Mouse (Mus musculus): ENCODE measurements at regions not wholly inside any gene's neighbourhood (a gene's known extent, or its start where the extent isn't known, plus 50 kb on each side); places are given as distances from the start of the nearest gene placed in this dataset.

- WGBS, result 23% methylated on average over 4 of the region's 4 CpGs
- Histone ChIP-seq H3K9me3 (ENCODE audit: control insufficient read depth, low read length) (no peaks in the 10 kb centered on the region), H3K4me3 (ENCODE audit: low read depth, low read length) (no peak overlapping the region), H3K9ac (replicated peaks; ENCODE audit: low read depth, low read length) (no peak overlapping the region), H3K4me2 (ENCODE audit: low read depth, low read length) (no peak overlapping the region), H3K27ac (ENCODE audit: low read depth, low read length) (no peak overlapping the region), H3K36me3 (ENCODE audit: control insufficient read depth, insufficient read depth, low read length) (no peaks in the 10 kb centered on the region), H3K27me3 (ENCODE audit: control insufficient read depth, insufficient read depth, low read length) (no peaks in the 10 kb centered on the region), H3K4me1 (ENCODE audit: control insufficient read depth, insufficient read depth, low read length) (no peaks in the 10 kb centered on the region)
- peak; percentile 23; the same call in 1 of the 2 replicates for ATAC-seq (ENCODE audit: low read depth)
Measured at GRCm38 (mm10) chr13:69260972-69261371, 261.6 kb upstream of the Adcy2 start.

DNA sequence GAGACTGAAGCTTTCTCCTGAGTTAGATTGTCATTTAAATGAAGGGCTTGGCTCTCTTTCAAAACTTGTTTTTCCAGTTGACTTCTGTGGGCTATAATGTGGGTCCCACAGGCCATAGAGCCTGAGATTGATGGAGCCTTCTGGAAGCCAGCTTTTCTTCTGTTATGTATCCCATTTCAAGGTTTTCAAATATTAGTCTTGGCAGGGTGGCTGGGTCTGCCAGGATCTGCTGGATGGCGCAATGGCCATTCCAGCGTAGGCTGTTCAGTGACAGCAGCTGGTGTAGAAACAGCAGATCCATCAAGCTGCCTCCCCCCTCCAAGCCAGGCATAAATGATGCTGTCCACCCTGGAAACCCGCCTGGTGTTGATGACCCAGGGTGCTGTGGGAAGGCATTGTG lies 264.4 kb upstream of the Adcy2 start:
- 38% methylated on average over 3 of the region's 3 CpGs for WGBS

GRCm38 (mm10) chr13:69266071-69266470 lies 266.7 kb upstream of the Adcy2 start:
- Histone ChIP-seq H3K4me2 (ENCODE audit: low read depth, low read length) (no peak overlapping the region), H3K9me3 (ENCODE audit: control insufficient read depth, low read length) (no peaks in the 10 kb centered on the region), H3K27me3 (ENCODE audit: control insufficient read depth, insufficient read depth, low read length) (no peaks in the 10 kb centered on the region), H3K27ac (ENCODE audit: low read depth, low read length) (no peak overlapping the region), H3K4me3 (ENCODE audit: low read depth, low read length) (no peak overlapping the region), H3K4me1 (ENCODE audit: control insufficient read depth, insufficient read depth, low read length) (no peaks in the 10 kb centered on the region), H3K9ac (replicated peaks; ENCODE audit: low read depth, low read length) (no peak overlapping the region), H3K36me3 (ENCODE audit: control insufficient read depth, insufficient read depth, low read length) (no peaks in the 10 kb centered on the region)
- no peak for ATAC-seq (ENCODE audit: low read depth)
- WGBS, result 60% methylated on average over 1 of the region's 1 CpGs

More for the DNA sequence above, 264.4 kb upstream of the Adcy2 start:
- peak; percentile 86 for ATAC-seq (ENCODE audit: low read depth)
- H3K36me3 ChIP-seq (ENCODE audit: control insufficient read depth, insufficient read depth, low read length), result no peaks in the 10 kb centered on the region
- no peak overlapping the region for H3K27ac ChIP-seq (ENCODE audit: low read depth, low read length)
- no peak overlapping the region for H3K4me2 ChIP-seq (ENCODE audit: low read depth, low read length)
- no peaks in the 10 kb centered on the region for H3K4me1 ChIP-seq (ENCODE audit: control insufficient read depth, insufficient read depth, low read length)
- H3K27me3 ChIP-seq (ENCODE audit: control insufficient read depth, insufficient read depth, low read length), result no peaks in the 10 kb centered on the region
- no peak overlapping the region for H3K9ac ChIP-seq (replicated peaks; ENCODE audit: low read depth, low read length)
- no peak overlapping the region for H3K4me3 ChIP-seq (ENCODE audit: low read depth, low read length)
- H3K9me3 ChIP-seq (ENCODE audit: control insufficient read depth, low read length), result no peaks in the 10 kb centered on the region

DNA sequence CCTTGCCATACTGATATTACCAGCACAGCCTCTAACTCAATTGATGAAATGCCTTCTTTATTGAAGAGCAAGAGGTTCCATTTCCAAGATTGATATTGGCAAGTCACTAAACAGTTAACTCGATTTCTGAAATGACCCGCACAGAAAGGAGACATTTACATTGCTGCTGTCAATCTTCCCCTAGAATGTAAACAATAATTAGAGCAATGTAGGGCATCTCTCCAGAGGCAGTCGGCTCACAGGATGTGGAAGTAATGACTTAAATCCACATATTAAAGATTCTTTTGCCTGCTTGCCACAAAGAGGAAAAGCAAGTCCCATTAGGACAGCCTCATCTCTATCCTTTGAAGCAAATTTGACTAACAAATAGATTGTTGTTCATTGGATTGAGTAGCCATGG lies 261.0 kb upstream of the Nsun2 start:
- Histone ChIP-seq H3K27ac (ENCODE audit: low read depth, low read length) (no peak overlapping the region), H3K4me1 (ENCODE audit: control insufficient read depth, insufficient read depth, low read length) (no peaks in the 10 kb centered on the region), H3K9me3 (ENCODE audit: control insufficient read depth, low read length) (no peaks in the 10 kb centered on the region), H3K9ac (replicated peaks; ENCODE audit: low read depth, low read length) (no peak overlapping the region), H3K27me3 (ENCODE audit: control insufficient read depth, insufficient read depth, low read length) (no peaks in the 10 kb centered on the region), H3K4me3 (ENCODE audit: low read depth, low read length) (no peak overlapping the region), H3K4me2 (ENCODE audit: low read depth, low read length) (no peak overlapping the region), H3K36me3 (ENCODE audit: control insufficient read depth, insufficient read depth, low read length) (no peaks in the 10 kb centered on the region)
- no peak for ATAC-seq (ENCODE audit: low read depth)
- 48% methylated on average over 3 of the region's 3 CpGs for WGBS

DNA sequence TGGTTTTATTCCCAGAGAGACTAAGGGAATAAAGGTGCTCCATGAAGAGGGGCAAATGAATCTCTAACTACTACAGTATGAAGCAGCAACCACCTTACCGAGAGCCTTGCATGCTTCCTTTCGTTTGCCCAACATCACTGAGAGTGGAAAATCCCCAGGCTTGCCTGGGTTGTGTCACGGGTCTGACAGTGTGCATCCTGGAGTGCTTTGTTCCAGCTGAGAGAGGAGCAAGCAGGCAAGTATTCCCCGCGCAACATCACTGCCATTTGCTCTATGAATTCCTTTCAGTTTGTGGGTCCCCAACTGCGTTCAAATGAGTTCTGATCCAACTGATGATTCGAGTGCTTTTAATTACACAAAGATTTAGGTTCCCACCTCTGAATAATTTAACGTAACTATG lies 253.9 kb upstream of the Nsun2 start:
- H3K27me3 ChIP-seq (ENCODE audit: control insufficient read depth, insufficient read depth, low read length), result no peaks in the 10 kb centered on the region
- H3K4me3 ChIP-seq (ENCODE audit: low read depth, low read length), result no peak overlapping the region
- H3K27ac ChIP-seq (ENCODE audit: low read depth, low read length), result no peak overlapping the region
- ATAC-seq (ENCODE audit: low read depth), result peak; percentile 28; the same call in 1 of the 2 replicates
- no peaks in the 10 kb centered on the region for H3K36me3 ChIP-seq (ENCODE audit: control insufficient read depth, insufficient read depth, low read length)
- no peak overlapping the region for H3K9ac ChIP-seq (replicated peaks; ENCODE audit: low read depth, low read length)
- no peak overlapping the region for H3K4me2 ChIP-seq (ENCODE audit: low read depth, low read length)
- WGBS, result 58% methylated on average over 8 of the region's 8 CpGs
- H3K9me3 ChIP-seq (ENCODE audit: control insufficient read depth, low read length), result no peaks in the 10 kb centered on the region
- H3K4me1 ChIP-seq (ENCODE audit: control insufficient read depth, insufficient read depth, low read length), result 0 out of 2 replicates have a peak, but pooled peaks cover 3% of the 10 kb centered on the region

- H3K4me2 ChIP-seq (ENCODE audit: low read depth, low read length), result no peak overlapping the region
- H3K9me3 ChIP-seq (ENCODE audit: control insufficient read depth, low read length), result no peaks in the 10 kb centered on the region
- no peak overlapping the region for H3K9ac ChIP-seq (replicated peaks; ENCODE audit: low read depth, low read length)
- H3K4me1 ChIP-seq (ENCODE audit: control insufficient read depth, insufficient read depth, low read length), result no peaks in the 10 kb centered on the region
- 93% methylated on average over 1 of the region's 1 CpGs for WGBS
- no peak for ATAC-seq (ENCODE audit: low read depth)
- H3K27me3 ChIP-seq (ENCODE audit: control insufficient read depth, insufficient read depth, low read length), result no peaks in the 10 kb centered on the region
- no peak overlapping the region for H3K4me3 ChIP-seq (ENCODE audit: low read depth, low read length)
- H3K27ac ChIP-seq (ENCODE audit: low read depth, low read length), result no peak overlapping the region
- H3K36me3 ChIP-seq (ENCODE audit: control insufficient read depth, insufficient read depth, low read length), result no peaks in the 10 kb centered on the region
Measured at GRCm38 (mm10) chr13:69294483-69294882, 239.1 kb upstream of the Nsun2 start.

GRCm38 (mm10) chr13:69303316-69303715 lies 230.2 kb upstream of the Nsun2 start:
- H3K27ac ChIP-seq (ENCODE audit: low read depth, low read length), result no peak overlapping the region
- no peaks in the 10 kb centered on the region for H3K27me3 ChIP-seq (ENCODE audit: control insufficient read depth, insufficient read depth, low read length)
- no peak for ATAC-seq (ENCODE audit: low read depth)
- H3K4me3 ChIP-seq (ENCODE audit: low read depth, low read length), result no peak overlapping the region
- H3K4me1 ChIP-seq (ENCODE audit: control insufficient read depth, insufficient read depth, low read length), result no peaks in the 10 kb centered on the region
- 94% methylated on average over 2 of the region's 2 CpGs for WGBS
- H3K4me2 ChIP-seq (ENCODE audit: low read depth, low read length), result no peak overlapping the region
- H3K9ac ChIP-seq (replicated peaks; ENCODE audit: low read depth, low read length), result no peak overlapping the region
- H3K9me3 ChIP-seq (ENCODE audit: control insufficient read depth, low read length), result no peaks in the 10 kb centered on the region
- no peaks in the 10 kb centered on the region for H3K36me3 ChIP-seq (ENCODE audit: control insufficient read depth, insufficient read depth, low read length)

DNA sequence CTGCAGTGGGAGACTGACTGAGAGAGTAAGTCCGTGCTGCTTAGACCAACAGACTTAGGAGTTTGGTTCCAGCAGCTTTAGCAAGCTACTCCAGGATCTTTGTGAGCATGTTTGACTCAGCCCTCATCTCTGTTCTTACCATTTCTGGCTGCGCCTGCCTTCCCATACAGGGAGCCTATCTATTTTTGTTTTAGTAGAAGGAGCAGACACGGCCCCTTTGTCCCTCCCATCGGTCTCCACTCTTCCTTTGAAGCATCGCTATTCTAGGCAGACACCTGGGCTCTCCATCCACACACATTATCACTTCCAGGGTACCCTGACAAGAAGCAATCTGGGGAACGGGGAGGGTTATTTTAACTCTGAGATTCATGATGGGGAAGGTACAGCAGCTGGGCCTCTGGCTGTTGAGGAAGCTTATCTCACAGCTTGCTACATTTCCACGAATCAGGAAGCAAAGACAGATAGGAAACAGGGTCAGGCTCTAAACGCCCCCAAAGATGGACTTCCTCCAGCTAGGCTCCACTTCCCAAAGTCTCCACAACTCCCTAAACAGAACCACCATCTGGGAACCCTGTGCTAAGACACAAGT lies 203.0 kb upstream of the Nsun2 start:
- no peaks in the 10 kb centered on the region for H3K36me3 ChIP-seq (ENCODE audit: control insufficient read depth, insufficient read depth, low read length)
- no peak overlapping the region for H3K4me3 ChIP-seq (ENCODE audit: low read depth, low read length)
- WGBS, result 85% methylated on average over 8 of the region's 8 CpGs
- H3K9ac ChIP-seq (replicated peaks; ENCODE audit: low read depth, low read length), result no peak overlapping the region
- no peaks in the 10 kb centered on the region for H3K9me3 ChIP-seq (ENCODE audit: control insufficient read depth, low read length)
- ATAC-seq (ENCODE audit: low read depth), result no peak
- H3K27ac ChIP-seq (ENCODE audit: low read depth, low read length), result no peak overlapping the region
- no peak overlapping the region for H3K4me2 ChIP-seq (ENCODE audit: low read depth, low read length)
- H3K27me3 ChIP-seq (ENCODE audit: control insufficient read depth, insufficient read depth, low read length), result no peaks in the 10 kb centered on the region
- peaks cover 2% of the 10 kb centered on the region; the same call in 1 of the 2 replicates for H3K4me1 ChIP-seq (ENCODE audit: control insufficient read depth, insufficient read depth, low read length)

DNA sequence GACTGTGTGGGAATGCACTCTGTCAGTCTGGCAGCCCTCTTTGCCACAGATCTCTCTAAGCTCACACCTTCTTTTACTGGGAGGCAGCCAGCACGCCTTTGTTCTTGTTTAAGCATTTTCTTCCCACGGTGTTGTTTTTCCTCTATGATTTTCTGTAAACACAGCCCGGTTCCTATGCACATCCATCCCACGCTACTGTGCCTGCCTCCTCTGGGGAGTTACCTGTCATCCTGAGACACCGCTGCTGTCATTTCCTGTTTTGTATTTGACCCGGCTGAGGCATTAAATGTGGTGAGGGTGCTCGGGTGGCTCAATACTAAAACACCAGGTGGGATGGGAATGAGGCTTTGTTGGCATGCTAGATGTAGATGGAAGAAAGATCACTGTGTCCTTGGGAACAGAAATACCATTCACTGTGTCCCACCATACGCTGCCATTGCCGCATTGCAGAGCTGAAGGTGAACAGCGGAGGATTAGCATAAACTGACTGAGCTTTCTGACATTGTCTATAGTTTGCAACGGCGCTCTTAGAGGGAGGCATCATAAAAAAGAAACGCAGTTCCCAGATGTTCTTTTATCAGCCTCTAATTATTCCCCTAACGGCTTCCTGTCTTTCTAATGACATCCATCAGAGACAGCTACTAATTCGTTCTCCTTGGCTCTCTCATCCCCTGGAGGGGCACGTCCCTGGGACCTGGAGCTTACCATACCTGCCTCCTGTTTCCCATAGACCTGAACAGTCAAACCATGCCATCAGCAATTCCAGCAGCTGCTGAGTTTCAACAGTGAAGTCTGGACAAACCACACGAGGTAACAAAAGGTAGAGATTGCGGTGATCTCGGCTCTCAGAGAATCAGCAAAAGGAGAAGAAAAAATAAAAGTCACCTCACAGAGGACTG lies 201.8 kb upstream of the Nsun2 start:
- H3K36me3 ChIP-seq (ENCODE audit: control insufficient read depth, insufficient read depth, low read length), result no peaks in the 10 kb centered on the region
- ATAC-seq (ENCODE audit: low read depth), result peak; percentile 80
- no peak overlapping the region for H3K4me3 ChIP-seq (ENCODE audit: low read depth, low read length)
- 0 out of 2 replicates have a peak overlapping the region, but pooled peaks have one; percentile 29 for H3K9ac ChIP-seq (replicated peaks; ENCODE audit: low read depth, low read length)
- peaks cover 2% of the 10 kb centered on the region; the same call in 1 of the 2 replicates for H3K4me1 ChIP-seq (ENCODE audit: control insufficient read depth, insufficient read depth, low read length)
- 31% methylated on average over 19 of the region's 19 CpGs for WGBS
- no peaks in the 10 kb centered on the region for H3K27me3 ChIP-seq (ENCODE audit: control insufficient read depth, insufficient read depth, low read length)
- peak overlapping the region; percentile 45; the same call in 1 of the 2 replicates for H3K27ac ChIP-seq (ENCODE audit: low read depth, low read length)
- no peak overlapping the region for H3K4me2 ChIP-seq (ENCODE audit: low read depth, low read length)
- H3K9me3 ChIP-seq (ENCODE audit: control insufficient read depth, low read length), result no peaks in the 10 kb centered on the region

Data from neural tube, embryonic 14.5 days (tissue).